Comparison of ENCODE assay signal across 15 mouse cellular contexts in the genomic region with DNA sequence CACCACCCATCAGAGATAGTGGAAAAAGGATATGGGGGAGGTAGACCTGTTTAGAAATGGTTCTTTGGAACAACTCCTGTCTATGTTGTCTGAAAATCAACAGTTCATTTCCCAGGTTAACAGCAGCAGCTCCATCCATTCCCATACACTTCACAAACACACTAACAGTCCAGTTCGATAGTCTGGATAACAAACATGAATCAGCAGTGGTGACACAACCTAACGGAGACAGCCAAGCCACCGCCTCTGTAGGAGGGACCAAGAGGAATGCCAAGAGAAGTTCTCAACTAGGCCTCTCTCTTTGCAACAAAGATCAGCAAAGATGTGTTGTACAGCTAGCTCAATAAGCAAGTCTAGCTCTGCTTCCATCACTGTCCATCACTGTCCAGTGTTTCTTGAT. TPM values are rescaled to one million over a fixed set of nuclear protein-coding genes. Genes with fewer than 3 reads are reported as not detected.
DNase-seq lines count a peak whose midpoint lies in the region; ATAC-seq and TF ChIP-seq lines count a peak whose summit lies in the region.
"Had no signal": no experiment of that assay in that cellular context is flagged by ENCODE, and none has a peak within 500 bp of the region (broad histone marks: within the 10 kb centered on the region; RNA-seq: fewer than 3 reads in every experiment).

No protein-coding gene starts in this region.

- ATAC-seq in megakaryocyte, adult 5-6 weeks (ENCODE audit: poor library complexity, severe bottlenecking): no peak
- no peak for ATAC-seq in liver, embryonic 13.5 days (ENCODE audit: low read depth)

- no peaks in the 10 kb centered on the region for H3K27me3 ChIP-seq in megakaryocyte, embryonic 14.5 days (replicated peaks)
- no peaks in the 10 kb centered on the region for H3K27me3 ChIP-seq in liver, embryonic 13.5 days
- H3K27me3 ChIP-seq: Patski had no signal

- peaks cover 48% of the 10 kb centered on the region for H3K4me1 ChIP-seq in megakaryocyte, embryonic 14.5 days
- H3K4me1 ChIP-seq in liver, embryonic 13.5 days (replicated peaks): peaks cover 40% of the 10 kb centered on the region

- 63% methylated on average over 3 of the region's 3 CpGs for WGBS in liver, embryonic 13.5 days (ENCODE audit: insufficient replicate concordance)

- no peak overlapping the region; the same call in 1 of the 2 replicates for H3K9ac ChIP-seq in liver, embryonic 13.5 days

- DNase-seq in gastrocnemius, adult 2 months: peak; percentile 31
- DNase-seq in gastrocnemius, postnatal 4 days (ENCODE audit: low spot score in 2 of 2): no peak
- peak; percentile 60 to 61 for DNase-seq in adrenal gland, postnatal 36 days
- DNase-seq in liver, embryonic 13.5 days: no peak
- DNase-seq in left cerebral cortex, postnatal 36 days (ENCODE audit: low spot score in 2 of 2): no peak
- DNase-seq: gastrocnemius, postnatal 36 days; lung, adult 18-20 months; lung, postnatal 4 days; right cerebral cortex, postnatal 14 days; thymus, adult 18-20 months had no signal

- no peak overlapping the region for H3K27ac ChIP-seq in gastrocnemius, adult 2 months
- H3K27ac ChIP-seq in liver, embryonic 13.5 days: no peak overlapping the region

- TF ChIP-seq CTCF in gastrocnemius, adult 2 months (IDR thresholded peaks at IDR 0.05): no peak

- no peak overlapping the region for H3K4me3 ChIP-seq in gastrocnemius, adult 2 months
- peak overlapping the region; percentile 60 for H3K4me3 ChIP-seq in megakaryocyte, embryonic 14.5 days (replicated peaks)
- peak overlapping the region; percentile 82; the same call in 1 of the 2 replicates for H3K4me3 ChIP-seq in liver, embryonic 13.5 days (replicated peaks)

- no peaks in the 10 kb centered on the region for H3K9me3 ChIP-seq in megakaryocyte, embryonic 14.5 days
- H3K9me3 ChIP-seq in liver, embryonic 13.5 days (replicated peaks): no peaks in the 10 kb centered on the region

- H3K4me2 ChIP-seq in liver, embryonic 13.5 days: peak overlapping the region; percentile 97

- intact Hi-C loops in gastrocnemius, adult 2 months (cut with DNase I): no loop called here
- intact Hi-C loops in left cerebral cortex, postnatal 36 days (cut with DNase I): loop anchor here (5.0 kb wide), 1 partner anchor 95 kb away; a partner anchor contains a TSS

- H3K36me3 ChIP-seq in megakaryocyte, embryonic 14.5 days (replicated peaks; ENCODE audit: low read length): peaks cover 14% of the 10 kb centered on the region
- peaks cover 11% of the 10 kb centered on the region for H3K36me3 ChIP-seq in liver, embryonic 13.5 days

RNA-seq across cellular contexts. Expression of a gene that starts 1.5 kb away (rescaled TPM):
- total RNA-seq in gastrocnemius, adult 2 months (2021): 10 to 100 TPM; 25.4 to 35.3 TPM
- total RNA-seq in gastrocnemius, postnatal 4 days (2021): 10 to 100 TPM; 44.4 to 46.1 TPM
- polyA plus RNA-seq in megakaryocyte, embryonic 14.5 days (2012; ENCODE audit: insufficient read depth, low replicate concordance): 11.3 and 20.5 TPM in 2 replicates
- total RNA-seq in megakaryocyte, adult 5-6 weeks (2015): 13.5 and 14.1 TPM in 2 replicates
- 17.8 and 22.9 TPM in 2 replicates for total RNA-seq in megakaryocyte, adult 5-6 weeks (2017)
- 10 to 100 TPM; 83.2 to 94.1 TPM for total RNA-seq in adrenal gland, postnatal 36 days (2021)
- polyA plus RNA-seq in liver, embryonic 13.5 days (2015; fragmentation: Nextera tagmentation; extraction: Ambion mirVana): 73.2 and 75.6 TPM in 2 replicates
- 10 to 100 TPM; 37.5 to 48.3 TPM for total RNA-seq in left cerebral cortex, postnatal 36 days (2021)

RNA-seq across cellular contexts. Expression of a gene that starts 12.1 kb away (rescaled TPM):
- total RNA-seq in gastrocnemius, adult 2 months (2021): 1 to 10 TPM; 4.8 to 7.4 TPM
- total RNA-seq in gastrocnemius, postnatal 4 days (2021): 10 to 100 TPM; 23.4 to 26.4 TPM
- polyA plus RNA-seq in megakaryocyte, embryonic 14.5 days (2012; ENCODE audit: insufficient read depth, low replicate concordance): 0.41 and 1.4 TPM in 2 replicates
- total RNA-seq in megakaryocyte, adult 5-6 weeks (2015): not detected in 2 replicates
- 0.20 TPM in 1 of 2 replicates, not detected in the other for total RNA-seq in megakaryocyte, adult 5-6 weeks (2017)
- total RNA-seq in adrenal gland, postnatal 36 days (2021): 1 to 10 TPM; 3.4 to 6.0 TPM
- polyA plus RNA-seq in liver, embryonic 13.5 days (2015; fragmentation: Nextera tagmentation; extraction: Ambion mirVana): 0.43 and 0.45 TPM in 2 replicates
- 10 to 100 TPM; 13.1 to 13.4 TPM for total RNA-seq in left cerebral cortex, postnatal 36 days (2021)

RNA-seq across cellular contexts. Expression of a gene that starts 23.3 kb away (rescaled TPM):
- 1 to 10 TPM in 1 of 2 experiments, under 1 TPM in 1; 0.66 to 1.1 TPM for total RNA-seq in gastrocnemius, adult 2 months (2021)
- total RNA-seq in gastrocnemius, postnatal 4 days (2021): 1 to 10 TPM; 3.8 to 5.1 TPM
- 0.04 TPM in 1 of 2 replicates, not detected in the other for polyA plus RNA-seq in megakaryocyte, embryonic 14.5 days (2012; ENCODE audit: insufficient read depth, low replicate concordance)
- 0.07 TPM in 1 of 2 replicates, not detected in the other for total RNA-seq in megakaryocyte, adult 5-6 weeks (2015)
- total RNA-seq in megakaryocyte, adult 5-6 weeks (2017): not detected in 2 replicates
- under 1 TPM; 0.30 to 0.56 TPM for total RNA-seq in adrenal gland, postnatal 36 days (2021)
- polyA plus RNA-seq in liver, embryonic 13.5 days (2015; fragmentation: Nextera tagmentation; extraction: Ambion mirVana): 0.08 and 0.14 TPM in 2 replicates
- total RNA-seq in left cerebral cortex, postnatal 36 days (2021): 10 to 100 TPM; 18.3 to 30.0 TPM

RNA-seq across cellular contexts. Expression of a gene that starts 27.8 kb away (rescaled TPM):
- under 1 TPM; 0.41 to 0.67 TPM for total RNA-seq in gastrocnemius, adult 2 months (2021)
- total RNA-seq in gastrocnemius, postnatal 4 days (2021): 1 to 10 TPM; 1.3 to 1.5 TPM
- polyA plus RNA-seq in megakaryocyte, embryonic 14.5 days (2012; ENCODE audit: insufficient read depth, low replicate concordance): 1.2 and 3.2 TPM in 2 replicates
- total RNA-seq in megakaryocyte, adult 5-6 weeks (2015): 0.09 and 0.30 TPM in 2 replicates
- 0.18 TPM in 1 of 2 replicates, not detected in the other for total RNA-seq in megakaryocyte, adult 5-6 weeks (2017)
- under 1 TPM; 0.70 to 0.72 TPM for total RNA-seq in adrenal gland, postnatal 36 days (2021)
- 0.07 and 0.18 TPM in 2 replicates for polyA plus RNA-seq in liver, embryonic 13.5 days (2015; fragmentation: Nextera tagmentation; extraction: Ambion mirVana)
- total RNA-seq in left cerebral cortex, postnatal 36 days (2021): 10 to 100 TPM; 55.5 to 62.2 TPM

RNA-seq across cellular contexts. Expression of a gene that starts 27.9 kb away (rescaled TPM):
- total RNA-seq in gastrocnemius, adult 2 months (2021): not detected
- under 1 TPM in 1 of 2 experiments, not detected in 1; 0.39 TPM for total RNA-seq in gastrocnemius, postnatal 4 days (2021)
- polyA plus RNA-seq in megakaryocyte, embryonic 14.5 days (2012; ENCODE audit: insufficient read depth, low replicate concordance): not detected in 2 replicates
- total RNA-seq in megakaryocyte, adult 5-6 weeks (2015): not detected in 2 replicates
- total RNA-seq in megakaryocyte, adult 5-6 weeks (2017): not detected in 2 replicates
- total RNA-seq in adrenal gland, postnatal 36 days (2021): not detected
- polyA plus RNA-seq in liver, embryonic 13.5 days (2015; fragmentation: Nextera tagmentation; extraction: Ambion mirVana): not detected in 2 replicates
- not detected for total RNA-seq in left cerebral cortex, postnatal 36 days (2021)
- total RNA-seq: gastrocnemius, postnatal 36 days had no signal
- polyA plus RNA-seq: cortical plate, adult 2 months; heart, embryonic 16.5 days; Patski had no signal

Comparison
In these comparisons a context has a peak if more than half of its experiments do, and no peak if none do; other contexts are left out.
1. DNase-seq: peak in gastrocnemius, adult 2 months (single experiment) and adrenal gland, postnatal 36 days (2 of 2); none in gastrocnemius, postnatal 4 days (0 of 2), liver, embryonic 13.5 days (single experiment) and left cerebral cortex, postnatal 36 days (0 of 2).